ENCODE assay signal across 7 mouse cellular contexts in the genomic region with DNA sequence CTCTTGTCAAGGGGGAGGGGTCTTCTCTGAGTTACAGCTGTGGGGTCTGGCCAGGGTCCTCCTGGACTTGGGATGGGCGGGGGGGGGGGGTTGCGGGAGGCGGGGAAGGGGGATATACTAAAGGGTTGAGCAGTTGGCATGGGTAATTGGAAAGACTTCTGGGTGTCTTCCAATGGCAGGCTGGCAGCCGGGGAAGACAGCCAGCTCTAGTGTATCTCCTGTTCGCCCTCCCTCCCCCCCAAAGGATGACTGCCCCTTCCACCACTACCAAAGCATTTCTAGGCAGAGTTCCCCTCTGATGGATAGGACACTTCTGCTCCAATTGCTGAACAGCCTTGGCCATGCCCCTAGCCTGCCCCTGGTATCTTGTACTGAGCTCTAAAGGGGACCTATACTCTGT. TPM values are rescaled to one million over a fixed set of nuclear protein-coding genes. Genes with fewer than 3 reads are reported as not detected.
DNase-seq lines count a peak whose midpoint lies in the region; ATAC-seq and TF ChIP-seq lines count a peak whose summit lies in the region.

No protein-coding gene starts in this region.

- peak overlapping the region; percentile 97 for H3K9ac ChIP-seq in embryonic facial prominence, embryonic 13.5 days

- no peak for ATAC-seq in embryonic facial prominence, embryonic 13.5 days (ENCODE audit: insufficient number of reproducible peaks, insufficient read depth, low FRiP score, low TSS enrichment, low read depth)
- no peak for ATAC-seq in erythroblast, adult 5-6 weeks (replicated peaks; ENCODE audit: low FRiP score, poor library complexity, severe bottlenecking)

- WGBS in embryonic facial prominence, embryonic 13.5 days: 20% methylated on average over 5 of the region's 5 CpGs
- 46% methylated on average over 5 of the region's 5 CpGs for WGBS in midbrain, embryonic 10.5 days

- H3K36me3 ChIP-seq in embryonic facial prominence, embryonic 13.5 days: peaks cover 13% of the 10 kb centered on the region
- peaks cover 12% of the 10 kb centered on the region for H3K36me3 ChIP-seq in midbrain, embryonic 10.5 days

- TF ChIP-seq CTCF in layer of hippocampus, adult 2 months (conservative IDR thresholded peaks at IDR 0.05): no peak

- H3K4me1 ChIP-seq in embryonic facial prominence, embryonic 13.5 days: peaks cover 52% of the 10 kb centered on the region
- peaks cover 65% of the 10 kb centered on the region for H3K4me1 ChIP-seq in midbrain, embryonic 10.5 days

- H3K4me3 ChIP-seq in embryonic facial prominence, embryonic 13.5 days: peak overlapping the region; percentile 88
- H3K4me3 ChIP-seq in midbrain, embryonic 10.5 days: peak overlapping the region; percentile 70
- no peak overlapping the region for H3K4me3 ChIP-seq in layer of hippocampus, adult 2 months

- H3K27ac ChIP-seq in embryonic facial prominence, embryonic 13.5 days: peak overlapping the region; percentile 97
- peak overlapping the region; percentile 86 for H3K27ac ChIP-seq in midbrain, embryonic 10.5 days (replicated peaks)
- no peak overlapping the region for H3K27ac ChIP-seq in layer of hippocampus, adult 2 months

- DNase-seq in NIH3T3 (ENCODE audit: low read depth): peak; percentile 68
- DNase-seq in heart, postnatal 4 days: peak; percentile 38
- no peak for DNase-seq in midbrain, embryonic 10.5 days (ENCODE audit: low spot score)
- DNase-seq in layer of hippocampus, adult 2 months (ENCODE audit: low spot score in 2 of 2): no peak
- no peak for DNase-seq in layer of hippocampus, postnatal 36 days

- peak overlapping the region; percentile 75 for H3K4me2 ChIP-seq in embryonic facial prominence, embryonic 13.5 days

- no peaks in the 10 kb centered on the region for H3K27me3 ChIP-seq in embryonic facial prominence, embryonic 13.5 days
- peaks cover 43% of the 10 kb centered on the region for H3K27me3 ChIP-seq in midbrain, embryonic 10.5 days (ENCODE audit: low read depth, poor library complexity, severe bottlenecking)

- H3K9me3 ChIP-seq in embryonic facial prominence, embryonic 13.5 days: no peaks in the 10 kb centered on the region
- no peaks in the 10 kb centered on the region for H3K9me3 ChIP-seq in midbrain, embryonic 10.5 days (replicated peaks)

RNA-seq across cellular contexts. Expression of a gene that starts 1.4 kb away (rescaled TPM):
- 17.0 and 19.5 TPM in 2 replicates for polyA plus RNA-seq in embryonic facial prominence, embryonic 13.5 days (2015; fragmentation: Nextera tagmentation; extraction: Ambion mirVana)
- 10 to 100 TPM; 22.4 to 23.4 TPM for total RNA-seq in heart, postnatal 4 days (2021)
- polyA plus RNA-seq in midbrain, embryonic 10.5 days (2016; fragmentation: Nextera tagmentation; extraction: Ambion mirVana): 4.6 and 5.8 TPM in 2 replicates
- 1 to 10 TPM; 1.4 to 1.5 TPM for total RNA-seq in layer of hippocampus, adult 2 months (2021)
- total RNA-seq in erythroblast, adult 5-6 weeks (2015; ENCODE audit: low replicate concordance): 4.2 and 7.5 TPM in 2 replicates
- 0.77 and 1.3 TPM in 2 replicates for total RNA-seq in erythroblast, adult 5-6 weeks (2017; ENCODE audit: low replicate concordance)
- 1 to 10 TPM; 1.7 to 2.4 TPM for total RNA-seq in layer of hippocampus, postnatal 36 days (2021)

RNA-seq across cellular contexts. Expression of a gene that starts 8.5 kb away (rescaled TPM):
- 84.7 and 92.2 TPM in 2 replicates for polyA plus RNA-seq in embryonic facial prominence, embryonic 13.5 days (2015; fragmentation: Nextera tagmentation; extraction: Ambion mirVana)
- 10 to 100 TPM; 17.3 to 18.7 TPM for total RNA-seq in heart, postnatal 4 days (2021)
- 63.6 and 68.0 TPM in 2 replicates for polyA plus RNA-seq in midbrain, embryonic 10.5 days (2016; fragmentation: Nextera tagmentation; extraction: Ambion mirVana)
- total RNA-seq in layer of hippocampus, adult 2 months (2021): 10 to 100 TPM; 16.6 to 18.6 TPM
- 6.7 and 20.8 TPM in 2 replicates for total RNA-seq in erythroblast, adult 5-6 weeks (2015; ENCODE audit: low replicate concordance)
- 4.5 and 15.1 TPM in 2 replicates for total RNA-seq in erythroblast, adult 5-6 weeks (2017; ENCODE audit: low replicate concordance)
- 10 to 100 TPM; 15.9 to 16.9 TPM for total RNA-seq in layer of hippocampus, postnatal 36 days (2021)

RNA-seq across cellular contexts. Expression of a gene that starts 12.7 kb away (rescaled TPM):
- 177 and 186 TPM in 2 replicates for polyA plus RNA-seq in embryonic facial prominence, embryonic 13.5 days (2015; fragmentation: Nextera tagmentation; extraction: Ambion mirVana)
- 10 to 100 TPM; 35.0 to 37.4 TPM for total RNA-seq in heart, postnatal 4 days (2021)
- 247 and 256 TPM in 2 replicates for polyA plus RNA-seq in midbrain, embryonic 10.5 days (2016; fragmentation: Nextera tagmentation; extraction: Ambion mirVana)
- total RNA-seq in layer of hippocampus, adult 2 months (2021): 10 to 100 TPM; 35.1 to 35.7 TPM
- 14.2 and 24.2 TPM in 2 replicates for total RNA-seq in erythroblast, adult 5-6 weeks (2015; ENCODE audit: low replicate concordance)
- total RNA-seq in erythroblast, adult 5-6 weeks (2017; ENCODE audit: low replicate concordance): 26.2 and 34.7 TPM in 2 replicates
- 10 to 100 TPM; 34.9 to 35.4 TPM for total RNA-seq in layer of hippocampus, postnatal 36 days (2021)

RNA-seq across cellular contexts. Expression of a gene that starts 39.7 kb away (rescaled TPM):
- 25.2 and 26.4 TPM in 2 replicates for polyA plus RNA-seq in embryonic facial prominence, embryonic 13.5 days (2015; fragmentation: Nextera tagmentation; extraction: Ambion mirVana)
- total RNA-seq in heart, postnatal 4 days (2021): 10 to 100 TPM; 10.3 to 10.5 TPM
- polyA plus RNA-seq in midbrain, embryonic 10.5 days (2016; fragmentation: Nextera tagmentation; extraction: Ambion mirVana): 25.7 and 26.1 TPM in 2 replicates
- total RNA-seq in layer of hippocampus, adult 2 months (2021): 10 to 100 TPM; 43.6 to 51.2 TPM
- total RNA-seq in erythroblast, adult 5-6 weeks (2015; ENCODE audit: low replicate concordance): 27.3 and 37.0 TPM in 2 replicates
- total RNA-seq in erythroblast, adult 5-6 weeks (2017; ENCODE audit: low replicate concordance): 15.2 and 15.8 TPM in 2 replicates
- total RNA-seq in layer of hippocampus, postnatal 36 days (2021): 10 to 100 TPM; 40.9 to 51.4 TPM

RNA-seq across cellular contexts. Expression of a gene that starts 45.3 kb away (rescaled TPM):
- 2.3 and 2.4 TPM in 2 replicates for polyA plus RNA-seq in embryonic facial prominence, embryonic 13.5 days (2015; fragmentation: Nextera tagmentation; extraction: Ambion mirVana)
- total RNA-seq in heart, postnatal 4 days (2021): under 1 TPM; 0.16 to 0.24 TPM
- 13.8 and 18.2 TPM in 2 replicates for polyA plus RNA-seq in midbrain, embryonic 10.5 days (2016; fragmentation: Nextera tagmentation; extraction: Ambion mirVana)
- 10 to 100 TPM; 40.5 to 40.7 TPM for total RNA-seq in layer of hippocampus, adult 2 months (2021)
- not detected in 2 replicates for total RNA-seq in erythroblast, adult 5-6 weeks (2015; ENCODE audit: low replicate concordance)
- not detected in 2 replicates for total RNA-seq in erythroblast, adult 5-6 weeks (2017; ENCODE audit: low replicate concordance)
- total RNA-seq in layer of hippocampus, postnatal 36 days (2021): 10 to 100 TPM; 42.7 to 44.9 TPM

Comparison
In these comparisons a context has a peak if more than half of its experiments do, and no peak if none do; other contexts are left out.
1. DNase-seq: peak in NIH3T3 (single experiment) and heart, postnatal 4 days (single experiment); none in midbrain, embryonic 10.5 days (single experiment), layer of hippocampus, adult 2 months (0 of 2) and layer of hippocampus, postnatal 36 days (0 of 2).